In genomic region chr10:107219621-107220370, GRCm38 (mm10) we compare ENCODE assay signal across 29 mouse cellular contexts. TPM values are rescaled to one million over a fixed set of nuclear protein-coding genes. Genes with fewer than 3 reads are reported as not detected.
"Had no signal": no experiment of that assay in that cellular context is flagged by ENCODE, and none has a peak within 500 bp of the region (broad histone marks: within the 10 kb centered on the region; RNA-seq: fewer than 3 reads in every experiment).

No protein-coding gene starts in this region.

- H3K36me3 ChIP-seq: embryonic facial prominence, embryonic 10.5 days; embryonic facial prominence, embryonic 12.5 days; embryonic facial prominence, embryonic 13.5 days; embryonic facial prominence, embryonic 15.5 days; forebrain, embryonic 10.5 days; forebrain, embryonic 12.5 days; forebrain, embryonic 15.5 days; heart, embryonic 10.5 days had no signal

- H3K27ac ChIP-seq: embryonic facial prominence, embryonic 10.5 days; embryonic facial prominence, embryonic 12.5 days; embryonic facial prominence, embryonic 13.5 days; embryonic facial prominence, embryonic 15.5 days; forebrain, embryonic 10.5 days; forebrain, embryonic 12.5 days; forebrain, embryonic 13.5 days; forebrain, embryonic 15.5 days; gastrocnemius, adult 2 months; heart, embryonic 10.5 days had no signal

- H3K4me2 ChIP-seq: embryonic facial prominence, embryonic 12.5 days; embryonic facial prominence, embryonic 13.5 days; embryonic facial prominence, embryonic 15.5 days; forebrain, embryonic 12.5 days; forebrain, embryonic 13.5 days; forebrain, embryonic 15.5 days had no signal

- H3K9ac ChIP-seq: embryonic facial prominence, embryonic 12.5 days; embryonic facial prominence, embryonic 13.5 days; embryonic facial prominence, embryonic 15.5 days; forebrain, embryonic 12.5 days; forebrain, embryonic 13.5 days; forebrain, embryonic 15.5 days; forebrain, postnatal 0 days had no signal

- H3K4me1 ChIP-seq: embryonic facial prominence, embryonic 10.5 days; embryonic facial prominence, embryonic 12.5 days; embryonic facial prominence, embryonic 13.5 days; embryonic facial prominence, embryonic 15.5 days; forebrain, embryonic 10.5 days; forebrain, embryonic 12.5 days; forebrain, embryonic 13.5 days; forebrain, embryonic 15.5 days; heart, embryonic 10.5 days had no signal

- ATAC-seq: forebrain, embryonic 13.5 days; forebrain, embryonic 14.5 days; forebrain, embryonic 15.5 days; forebrain, embryonic 16.5 days; forebrain, postnatal 0 days had no signal

- H3K9me3 ChIP-seq: embryonic facial prominence, embryonic 10.5 days; embryonic facial prominence, embryonic 12.5 days; embryonic facial prominence, embryonic 13.5 days; embryonic facial prominence, embryonic 15.5 days; forebrain, embryonic 10.5 days; forebrain, embryonic 12.5 days; forebrain, embryonic 13.5 days; forebrain, embryonic 15.5 days; heart, embryonic 10.5 days had no signal

- H3K27me3 ChIP-seq: embryonic facial prominence, embryonic 12.5 days; embryonic facial prominence, embryonic 13.5 days; embryonic facial prominence, embryonic 15.5 days; forebrain, embryonic 12.5 days; forebrain, embryonic 13.5 days; forebrain, embryonic 15.5 days had no signal

- DNase-seq: cerebellum, adult 9-10 months; cerebellum, adult 9-11 months; cerebellum, postnatal 10 days; cerebellum, postnatal 14 days; cerebellum, postnatal 25 days; cerebellum, postnatal 36 days; embryo, embryonic 11 days; forebrain, postnatal 0 days; gastrocnemius, adult 2 months; gastrocnemius, postnatal 10 days; gastrocnemius, postnatal 14 days; gastrocnemius, postnatal 25 days; gastrocnemius, postnatal 36 days; heart, adult 11 months; heart, adult 18-20 months had no signal

- H3K4me3 ChIP-seq: embryonic facial prominence, embryonic 10.5 days; embryonic facial prominence, embryonic 12.5 days; embryonic facial prominence, embryonic 13.5 days; embryonic facial prominence, embryonic 15.5 days; erythroblast, embryonic 14.5 days; forebrain, embryonic 10.5 days; forebrain, embryonic 12.5 days; forebrain, embryonic 13.5 days; forebrain, embryonic 15.5 days; gastrocnemius, adult 2 months; heart, embryonic 10.5 days had no signal

RNA-seq across cellular contexts. Expression of gene Lin7a, which starts 51.7 kb away (rescaled TPM):
- total RNA-seq: common myeloid progenitor, adult 5-6 weeks; granulocyte monocyte progenitor cell, adult 5-6 weeks had no signal
- polyA plus RNA-seq: erythroblast, embryonic 14.5 days had no signal
